Mouse (Mus musculus) inflammation-experienced regulatory T-cells, adult 6 months (primary cell): ENCODE results near the gene Cdkl3. TPM values are rescaled to one million over a fixed set of nuclear protein-coding genes. Genes with fewer than 3 reads are reported as not detected.

Source experiments
- ATAC-seq: one replicate; pipeline ENCODE4 v1.8.0; 2017
- polyA plus RNA-seq, 3 experiments: library from polyadenylated mRNA; unstranded; fragments of 100-300 nt; shearing (Covaris generic); gene quantifications; one replicate each; pipeline ENCODE4 v1.2.1; 2017

Gene Cdkl3
- polyA plus RNA-seq, 3 experiments from 2014 or later = 5.7 to 6.7 (median 6.2) TPM

DNA sequence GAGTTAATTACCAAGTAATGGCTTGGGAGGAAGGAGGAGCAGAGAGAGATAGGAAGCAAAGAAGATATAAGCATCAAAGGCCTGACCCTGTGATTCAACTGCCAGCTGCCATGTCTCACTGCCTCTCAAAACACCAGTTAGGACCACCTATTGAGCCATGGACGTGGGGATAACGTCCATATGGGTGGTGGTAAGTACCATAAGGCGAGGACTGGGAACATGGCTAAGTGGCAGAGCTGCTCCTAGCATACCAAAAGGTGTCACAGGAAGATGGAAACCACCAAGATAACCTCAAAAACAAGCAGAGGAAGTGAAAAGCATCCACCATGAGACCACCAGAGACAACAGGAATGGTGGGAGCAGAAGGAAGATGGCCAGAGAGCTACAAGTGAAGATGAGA, 123.1 kb downstream of the Cdkl3 start:
- no peak for ATAC-seq

DNA sequence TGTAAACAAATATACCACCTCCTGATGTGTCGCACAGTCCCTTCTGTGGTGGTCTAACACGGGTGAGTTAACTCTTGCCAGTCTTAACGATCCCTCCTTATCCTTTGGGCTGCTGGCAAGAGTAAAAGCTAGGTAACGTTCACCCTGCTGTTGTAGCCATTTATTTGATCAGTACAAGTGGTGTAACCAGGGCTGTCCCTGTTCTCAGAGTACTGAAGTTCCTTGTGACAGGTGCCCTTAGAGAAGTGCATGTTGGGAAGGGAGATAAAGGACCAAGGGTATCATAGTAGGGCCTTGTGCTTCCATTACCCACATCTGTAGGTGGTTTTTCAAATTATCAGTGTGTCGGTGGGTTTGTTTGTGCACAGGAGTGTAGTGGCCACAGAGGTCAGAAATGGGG, 123.7 kb downstream of the Cdkl3 start:
- no peak for ATAC-seq

GRCm38 (mm10) chr11:52128316-52129061, 124.5 kb downstream of the Cdkl3 start:
- no peak for ATAC-seq

DNA sequence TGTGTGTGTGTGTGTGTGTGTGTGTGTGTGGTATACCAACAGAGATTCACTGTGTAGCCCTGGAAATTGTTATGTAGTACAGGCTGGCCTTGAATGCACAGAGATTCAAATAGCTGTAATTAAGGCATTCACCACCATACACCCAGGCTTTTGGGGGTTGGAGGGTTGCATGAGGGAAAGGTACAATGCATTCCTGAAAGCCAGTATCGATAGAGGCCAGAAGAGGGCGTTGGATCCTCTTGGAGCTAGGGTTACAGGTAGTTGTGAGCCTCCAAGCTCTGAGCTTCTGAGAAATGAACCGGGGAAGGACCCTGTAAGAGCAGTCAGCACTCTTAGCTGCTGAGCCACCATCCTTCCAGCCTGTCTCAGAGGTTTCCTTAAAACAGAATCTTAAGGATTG, 125.2 kb downstream of the Cdkl3 start:
- no peak for ATAC-seq

GRCm38 (mm10) chr11:52129621-52130450, 125.8 kb downstream of the Cdkl3 start:
- ATAC-seq = no peak

GRCm38 (mm10) chr11:52130451-52131068, 126.5 kb downstream of the Cdkl3 start:
- ATAC-seq = no peak

Other genes starting within 250 kb of the Cdkl3 start
- 10 to 100 TPM; 15.3 to 22.3 (median 19.0) TPM for gene Sec24a, start 240.6 kb upstream of the Cdkl3 start, polyA plus RNA-seq
- 100 to 1,000 TPM; 128 to 162 (median 150) TPM for gene Sar1b, start 240.5 kb upstream of the Cdkl3 start, polyA plus RNA-seq
- 10 to 100 TPM; 14.1 to 21.5 (median 20.1) TPM for gene Jade2, start 146.6 kb upstream of the Cdkl3 start, polyA plus RNA-seq
- gene Cdkn2aipnl, start 36.6 kb upstream of the Cdkl3 start, polyA plus RNA-seq = 100 to 1,000 TPM in 1 of 3 experiments, 10 to 100 TPM in 2; 87.2 to 108 (median 97.6) TPM
- gene Ube2b, start 3.5 kb upstream of the Cdkl3 start, polyA plus RNA-seq = 100 to 1,000 TPM; 175 to 228 (median 189) TPM
- 10 to 100 TPM; 14.5 to 15.1 (median 14.5) TPM for gene Ppp2ca, start 94.5 kb downstream of the Cdkl3 start, polyA plus RNA-seq
- gene Olfr1373, start 141.3 kb downstream of the Cdkl3 start, polyA plus RNA-seq = not detected
- not detected for gene Olfr1371, start 209.8 kb downstream of the Cdkl3 start, polyA plus RNA-seq
- gene Skp1a, start 227.8 kb downstream of the Cdkl3 start, polyA plus RNA-seq = 100 to 1,000 TPM; 274 to 332 (median 300) TPM